In genomic region chrX:7721514-7722281, GRCm38 (mm10) we compare ENCODE assay signal across 8 mouse cellular contexts. TPM values are rescaled to one million over a fixed set of nuclear protein-coding genes. Genes with fewer than 3 reads are reported as not detected.
DNase-seq lines count a peak whose midpoint lies in the region; ATAC-seq and TF ChIP-seq lines count a peak whose summit lies in the region.

Gene Gm45208, plus strand, starts transcription at chrX:7722245.

- ATAC-seq in CD4-positive, CD25-positive, alpha-beta regulatory T cell, adult 4 months: peak; percentile 93
- ATAC-seq in heart, embryonic 16.5 days (replicated peaks; ENCODE audit: extremely low read depth, insufficient read depth, low FRiP score): peak; percentile 85
- ATAC-seq in liver, embryonic 16.5 days (ENCODE audit: low read depth): peak; percentile 93
- peak; percentile 91 for ATAC-seq in neural tube, embryonic 12.5 days (ENCODE audit: low FRiP score, low read depth)
- peak; percentile 94 for ATAC-seq in stomach, postnatal 0 days (ENCODE audit: low FRiP score, low TSS enrichment)

- H3K27me3 ChIP-seq in forebrain, embryonic 10.5 days (ENCODE audit: poor library complexity, severe bottlenecking): no peaks in the 10 kb centered on the region
- H3K27me3 ChIP-seq in heart, embryonic 16.5 days (ENCODE audit: control insufficient read depth, insufficient read depth, low read length): no peaks in the 10 kb centered on the region
- H3K27me3 ChIP-seq in liver, embryonic 16.5 days (ENCODE audit: control insufficient read depth, insufficient read depth, low read depth, low read length): no peaks in the 10 kb centered on the region
- no peaks in the 10 kb centered on the region for H3K27me3 ChIP-seq in neural tube, embryonic 12.5 days (replicated peaks)
- no peaks in the 10 kb centered on the region for H3K27me3 ChIP-seq in stomach, postnatal 0 days (ENCODE audit: control insufficient read depth, insufficient read depth, low read length)

- 28% methylated on average over 22 of the region's 22 CpGs for WGBS in forebrain, embryonic 10.5 days
- 20% methylated on average over 22 of the region's 22 CpGs for WGBS in heart, embryonic 16.5 days
- WGBS in liver, embryonic 16.5 days (ENCODE audit: insufficient replicate concordance): 21% methylated on average over 22 of the region's 22 CpGs
- 22% methylated on average over 22 of the region's 22 CpGs for WGBS in neural tube, embryonic 12.5 days
- 16% methylated on average over 22 of the region's 22 CpGs for WGBS in stomach, postnatal 0 days

- peak within 1 kb of the TSS; percentile 75 for H3K4me2 ChIP-seq in heart, embryonic 16.5 days (ENCODE audit: low read depth, low read length)
- H3K4me2 ChIP-seq in liver, embryonic 16.5 days (ENCODE audit: low read depth, low read length): peak within 1 kb of the TSS; percentile 64
- peak within 1 kb of the TSS; percentile 64 for H3K4me2 ChIP-seq in neural tube, embryonic 12.5 days (replicated peaks)
- peak within 1 kb of the TSS; percentile 55 for H3K4me2 ChIP-seq in stomach, postnatal 0 days (replicated peaks; ENCODE audit: low read depth)

- peaks cover 17% of the 10 kb centered on the region for H3K36me3 ChIP-seq in forebrain, embryonic 10.5 days (replicated peaks)
- peaks cover 8% of the 10 kb centered on the region; the same call in 1 of the 2 replicates for H3K36me3 ChIP-seq in heart, embryonic 16.5 days (ENCODE audit: control insufficient read depth, insufficient read depth)
- H3K36me3 ChIP-seq in liver, embryonic 16.5 days (ENCODE audit: control insufficient read depth, insufficient read depth): peaks cover 3% of the 10 kb centered on the region; the same call in 1 of the 2 replicates
- H3K36me3 ChIP-seq in neural tube, embryonic 12.5 days: peaks cover 16% of the 10 kb centered on the region
- no peaks in the 10 kb centered on the region for H3K36me3 ChIP-seq in stomach, postnatal 0 days (ENCODE audit: control insufficient read depth, insufficient read depth, low read length)

- H3K9ac ChIP-seq in heart, embryonic 16.5 days (ENCODE audit: low read length): peak within 1 kb of the TSS; percentile 77
- peak within 1 kb of the TSS; percentile 72 for H3K9ac ChIP-seq in liver, embryonic 16.5 days (ENCODE audit: low read depth, low read length)
- H3K9ac ChIP-seq in neural tube, embryonic 12.5 days: peak within 1 kb of the TSS; percentile 52; the same call in 1 of the 2 replicates
- peak within 1 kb of the TSS; percentile 67 for H3K9ac ChIP-seq in stomach, postnatal 0 days (ENCODE audit: low read length)

- TF ChIP-seq CTCF in stomach, postnatal 0 days (IDR thresholded peaks at IDR 0.05; ENCODE audit: low read depth): no peak

- H3K9me3 ChIP-seq in forebrain, embryonic 10.5 days: no peaks in the 10 kb centered on the region
- no peaks in the 10 kb centered on the region for H3K9me3 ChIP-seq in heart, embryonic 16.5 days (replicated peaks; ENCODE audit: control insufficient read depth, low read length)
- no peaks in the 10 kb centered on the region for H3K9me3 ChIP-seq in liver, embryonic 16.5 days (replicated peaks; ENCODE audit: control insufficient read depth, low read length)
- no peaks in the 10 kb centered on the region for H3K9me3 ChIP-seq in neural tube, embryonic 12.5 days
- no peaks in the 10 kb centered on the region for H3K9me3 ChIP-seq in stomach, postnatal 0 days (ENCODE audit: control insufficient read depth, low read length)

- peaks cover 6% of the 10 kb centered on the region for H3K4me1 ChIP-seq in forebrain, embryonic 10.5 days
- H3K4me1 ChIP-seq in heart, embryonic 16.5 days (ENCODE audit: control insufficient read depth, insufficient read depth, low read length): 0 out of 2 replicates have a peak, but pooled peaks cover 2% of the 10 kb centered on the region
- H3K4me1 ChIP-seq in liver, embryonic 16.5 days (ENCODE audit: control insufficient read depth, low read depth, low read length): peaks cover 4% of the 10 kb centered on the region; the same call in 1 of the 2 replicates
- peaks cover 5% of the 10 kb centered on the region for H3K4me1 ChIP-seq in neural tube, embryonic 12.5 days
- no peaks in the 10 kb centered on the region for H3K4me1 ChIP-seq in stomach, postnatal 0 days (replicated peaks; ENCODE audit: control insufficient read depth, insufficient read depth)

- peak; percentile 56 for DNase-seq in c-Kit-positive CD71-negative TER-119-negative erythroid progenitor cells, embryonic 14.5 days (ENCODE audit: low read depth)
- peak; percentile 75 for DNase-seq in forebrain, embryonic 10.5 days (ENCODE audit: extremely low spot score, low spot score)
- peak; percentile 76 for DNase-seq in kidney, postnatal 36 days
- DNase-seq in stomach, postnatal 0 days (ENCODE audit: low spot score): peak; percentile 76

- peak within 1 kb of the TSS; percentile 94 for H3K27ac ChIP-seq in forebrain, embryonic 10.5 days
- H3K27ac ChIP-seq in heart, embryonic 16.5 days (ENCODE audit: low read length): peak within 1 kb of the TSS; percentile 92
- peak within 1 kb of the TSS; percentile 89 for H3K27ac ChIP-seq in liver, embryonic 16.5 days (ENCODE audit: low read length)
- H3K27ac ChIP-seq in neural tube, embryonic 12.5 days: peak within 1 kb of the TSS; percentile 37; the same call in 1 of the 2 replicates
- peak within 1 kb of the TSS; percentile 95 for H3K27ac ChIP-seq in stomach, postnatal 0 days (replicated peaks)

- peak within 1 kb of the TSS; percentile 64 for H3K4me3 ChIP-seq in forebrain, embryonic 10.5 days
- H3K4me3 ChIP-seq in heart, embryonic 16.5 days (ENCODE audit: low read length): peak within 1 kb of the TSS; percentile 57
- peak within 1 kb of the TSS; percentile 71 for H3K4me3 ChIP-seq in liver, embryonic 16.5 days (ENCODE audit: low read depth, low read length)
- peak within 1 kb of the TSS; percentile 51 for H3K4me3 ChIP-seq in neural tube, embryonic 12.5 days
- H3K4me3 ChIP-seq in stomach, postnatal 0 days (ENCODE audit: low read depth, low read length): peak within 1 kb of the TSS; percentile 52

- peak; percentile 20 for TF ChIP-seq EP300 in stomach, postnatal 0 days (optimal IDR thresholded peaks at IDR 0.05)

RNA-seq across cellular contexts. Expression of gene Gm45208, which starts in this region (rescaled TPM):
- polyA plus RNA-seq in CD4-positive, CD25-positive, alpha-beta regulatory T cell, adult 4 months (2017; shearing (Covaris generic)): 1 to 10 TPM in 1 of 2 experiments, not detected in 1; 1.0 TPM
- polyA plus RNA-seq in forebrain, embryonic 10.5 days (2016; fragmentation: Nextera tagmentation; extraction: Ambion mirVana): 0.47 TPM in 1 of 2 replicates, not detected in the other
- polyA plus RNA-seq in heart, embryonic 16.5 days (2015; fragmentation: Nextera tagmentation; extraction: Ambion mirVana): not detected in 2 replicates
- 0.27 and 0.51 TPM in 2 replicates for polyA plus RNA-seq in liver, embryonic 16.5 days (2015; fragmentation: Nextera tagmentation; extraction: Ambion mirVana)
- polyA plus RNA-seq in neural tube, embryonic 12.5 days (2016; fragmentation: Nextera tagmentation; extraction: Ambion mirVana): not detected in 2 replicates
- polyA plus RNA-seq in stomach, postnatal 0 days (2015; fragmentation: Nextera tagmentation; extraction: Ambion mirVana): not detected in 2 replicates

Comparison
In these comparisons a context has a peak if more than half of its experiments do, and no peak if none do; other contexts are left out.
1. Peak in every context shown above with its lines: DNase-seq, ATAC-seq, H3K4me3 ChIP-seq and H3K27ac ChIP-seq.
2. Peak in DNase-seq, H3K4me3 ChIP-seq and H3K27ac ChIP-seq in forebrain, embryonic 10.5 days; RNA of the gene not detected or under 1 TPM.
3. Peak in ATAC-seq, H3K4me3 ChIP-seq, H3K27ac ChIP-seq, H3K9ac ChIP-seq and H3K4me2 ChIP-seq in heart, embryonic 16.5 days; RNA of the gene not detected or under 1 TPM.
4. Peak in ATAC-seq, H3K4me3 ChIP-seq, H3K27ac ChIP-seq, H3K9ac ChIP-seq and H3K4me2 ChIP-seq in liver, embryonic 16.5 days; RNA of the gene not detected or under 1 TPM.
5. Peak in ATAC-seq, H3K4me3 ChIP-seq, H3K27ac ChIP-seq, H3K9ac ChIP-seq and H3K4me2 ChIP-seq in neural tube, embryonic 12.5 days; RNA of the gene not detected or under 1 TPM.
6. Peak in DNase-seq, ATAC-seq, H3K4me3 ChIP-seq, H3K27ac ChIP-seq, H3K9ac ChIP-seq and H3K4me2 ChIP-seq in stomach, postnatal 0 days; RNA of the gene not detected or under 1 TPM.
7. H3K27ac ChIP-seq: peak in every context shown above with its lines; median percentile 95 in stomach, postnatal 0 days; 94 in forebrain, embryonic 10.5 days; 92 in heart, embryonic 16.5 days; 89 in liver, embryonic 16.5 days; 37 in neural tube, embryonic 12.5 days.